Mouse (Mus musculus) bone marrow macrophage, adult 2 months (primary cell): ENCODE measurements around the gene Ankfy1.
"Not testable (repeated sequence)": the region's sequence is repeated elsewhere in the genome, so short reads cannot be mapped to it uniquely, and the experiment has no call there.

Experiments used
- CTCF ChIP-seq: IDR thresholded peaks from 2 replicates; pipeline ENCODE4 v1.5.1; 2012; ENCODE audit warnings: low read depth, mild to moderate bottlenecking, low read length, moderate library complexity
- POLR2A ChIP-seq: IDR thresholded peaks from 2 replicates; pipeline ENCODE4 v1.6.1; 2012; ENCODE audit warnings: mild to moderate bottlenecking, low read depth, low read length, borderline replicate concordance

DNA sequence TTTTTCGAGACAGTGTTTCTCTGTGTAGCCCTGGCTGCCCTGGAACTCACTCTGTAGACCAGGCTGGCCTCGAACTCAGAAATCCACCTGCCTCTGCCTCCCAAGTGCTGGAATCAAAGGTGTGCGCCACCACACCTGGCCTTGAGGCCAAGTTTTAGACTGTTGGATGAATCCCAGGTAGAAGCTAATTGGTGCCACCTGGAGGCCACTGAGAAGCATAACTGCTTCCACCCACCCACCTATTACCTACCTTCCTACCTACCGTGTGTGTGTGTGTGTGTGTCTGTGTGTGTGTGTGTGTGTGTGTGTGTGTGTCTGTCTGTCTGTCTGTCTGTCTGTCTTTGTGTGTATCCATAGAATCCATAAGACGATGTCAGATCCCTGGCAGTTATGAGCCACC is 47.7 kb downstream of the Ankfy1 start:
- not testable (repeated sequence) for TF ChIP-seq POLR2A, CTCF
